Mouse (Mus musculus) left cerebral cortex, adult 6 months (tissue): Measurements from ENCODE around the gene Olfr222. TPM values are rescaled to one million over a fixed set of nuclear protein-coding genes. Genes with fewer than 3 reads are reported as not detected.

Experiments used
- long read RNA-seq, 2 experiments: library from polyadenylated mRNA; unstranded; transcript quantifications; one replicate each; pipeline ENCODE4 v2.0.0; 2019 to 2020
- polyA plus RNA-seq: library from polyadenylated mRNA; unstranded; fragments of <200 nt; fragmentation: Nextera tagmentation; gene quantifications from 2 replicates; pipeline ENCODE4 v1.2.3, GENCODE M21; 2021

Olfr222 gene
- polyA plus RNA-seq: not detected in 2 replicates
- long read RNA-seq, experiment 1: 0 reads
- long read RNA-seq, experiment 2: 0 reads

GRCm38 (mm10) chr11:59576135-59576534 lies at the start of gene Olfr222:
Gene Olfr222 (minus strand): TSS chr11:59576235.

GRCm38 (mm10) chr11:59593189-59593588 lies 17.2 kb upstream of the Olfr222 start, which contains the start of gene Olfr223:
Gene Olfr223 (minus strand): TSS chr11:59593289.

GRCm38 (mm10) chr11:59541324-59541723 lies 34.7 kb downstream of the Olfr222 start, which contains the start of gene Nlrp3:
Gene Nlrp3 (plus strand): TSS chr11:59541568.

GRCm38 (mm10) chr11:59526472-59527080 lies 49.5 kb downstream of the Olfr222 start, which contains the start of gene Zkscan17:
Gene Zkscan17 (minus strand): TSS chr11:59526751.

Other genes with a start within 250 kb of the Olfr222 start
- not detected in 2 replicates for gene Prss38, start 200.6 kb downstream of the Olfr222 start, polyA plus RNA-seq
- 8.1 and 11.6 TPM in 2 replicates for gene Jmjd4, start 126.2 kb downstream of the Olfr222 start, polyA plus RNA-seq
- 606 and 669 TPM in 2 replicates for gene Snap47, start 125.0 kb downstream of the Olfr222 start, polyA plus RNA-seq
- gene Zfp867, start 103.8 kb downstream of the Olfr222 start, polyA plus RNA-seq: 2.1 and 3.8 TPM in 2 replicates
- gene Zkscan17, start 49.5 kb downstream of the Olfr222 start, polyA plus RNA-seq: 3.2 and 4.3 TPM in 2 replicates
- gene Nlrp3, start 34.7 kb downstream of the Olfr222 start, polyA plus RNA-seq: 0.69 and 0.75 TPM in 2 replicates
- not detected in 2 replicates for gene Olfr223, start 17.1 kb upstream of the Olfr222 start, polyA plus RNA-seq
- gene Mprip, start 85.1 kb upstream of the Olfr222 start, polyA plus RNA-seq: 29.8 and 39.8 TPM in 2 replicates
- gene Pld6, start 211.4 kb upstream of the Olfr222 start, polyA plus RNA-seq: 0.42 and 0.54 TPM in 2 replicates
- 22.3 and 28.4 TPM in 2 replicates for gene Flcn, start 233.8 kb upstream of the Olfr222 start, polyA plus RNA-seq